Mouse (Mus musculus) embryonic stem cell, embryonic (primary cell): ENCODE measurements around the gene Gramd1c.

ENCODE experiments used
- CTCF ChIA-PET, 4 experiments: fragments of 300-600 bp in 2 of 4; fragments of 350-600 bp in 2 of 4; sonication (Branson Sonifier 250); formaldehyde crosslinking; loops; one replicate each; lab custom pipeline; 2022; ENCODE audit warnings: inconsistent platforms in 2 of 4; lab: Charles Lee
- POLR2A ChIA-PET, 4 experiments: fragments of 300-600 bp in 2 of 4; fragments of 350-600 bp in 2 of 4; sonication (Branson Sonifier 250); formaldehyde crosslinking; loops; one replicate each; lab custom pipeline; 2022; ENCODE audit warnings: antibody characterized with exemption in 4 of 4, inconsistent platforms in 1 of 4; lab: Charles Lee

Gramd1c gene

DNA sequence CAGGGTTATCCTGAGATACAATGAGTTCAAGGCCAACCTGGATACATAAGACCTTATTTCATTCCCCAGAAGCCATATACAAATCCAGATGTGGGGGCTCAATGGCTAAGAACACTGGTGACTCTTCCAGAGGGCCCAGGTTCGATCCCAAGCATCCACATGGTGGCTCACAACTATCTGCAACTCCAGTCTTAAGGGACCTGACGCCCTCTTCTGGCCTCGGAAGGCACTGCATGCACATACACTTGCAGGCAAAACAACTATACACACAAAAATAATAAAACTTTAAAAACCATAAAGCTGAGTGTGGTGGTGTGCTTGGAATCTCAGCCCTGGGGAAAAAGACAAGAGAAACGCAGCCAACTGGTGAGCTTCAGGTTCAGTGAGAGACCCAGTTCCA lies 24.0 kb downstream of the Gramd1c start:
- POLR2A ChIA-PET = interaction anchor here in 1 of 4 experiments (1.3 kb wide), 1 partner anchor 16 kb away, joined by 4 read pairs; no protein-coding TSS in a partner anchor

DNA sequence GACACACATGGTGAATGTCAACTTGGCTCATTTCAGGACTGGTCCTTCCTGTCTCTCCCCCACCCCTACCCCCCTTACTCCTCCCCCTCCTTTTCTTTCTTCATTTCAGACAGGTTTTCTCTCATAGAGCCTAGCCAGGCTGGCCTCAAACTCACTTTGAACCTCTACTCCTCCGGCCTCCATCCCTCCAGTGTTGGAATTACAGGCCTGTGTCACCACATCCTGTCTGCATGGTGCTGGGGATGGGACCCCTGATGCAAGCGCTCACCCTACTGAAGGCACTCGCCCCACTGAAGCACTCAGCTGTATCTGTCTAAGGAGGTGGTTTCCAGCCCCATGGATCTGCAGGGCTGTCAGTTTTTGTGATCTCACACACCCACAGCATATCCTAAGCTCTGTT lies 27.9 kb downstream of the Gramd1c start:
- CTCF ChIA-PET = no interaction called here
- POLR2A ChIA-PET = interaction anchor here in 1 of 4 experiments (0.5 kb wide), 1 partner anchor 336 kb away, joined by 3 read pairs; no protein-coding TSS in a partner anchor

More for the DNA sequence above, 24.0 kb downstream of the Gramd1c start:
- CTCF ChIA-PET = interaction anchor here in 3 of 4 experiments (0.6 to 0.9 kb wide), 4 partner anchors 11 to 146 kb away, joined by 3 to 8 read pairs (median 6); no protein-coding TSS in a partner anchor

DNA sequence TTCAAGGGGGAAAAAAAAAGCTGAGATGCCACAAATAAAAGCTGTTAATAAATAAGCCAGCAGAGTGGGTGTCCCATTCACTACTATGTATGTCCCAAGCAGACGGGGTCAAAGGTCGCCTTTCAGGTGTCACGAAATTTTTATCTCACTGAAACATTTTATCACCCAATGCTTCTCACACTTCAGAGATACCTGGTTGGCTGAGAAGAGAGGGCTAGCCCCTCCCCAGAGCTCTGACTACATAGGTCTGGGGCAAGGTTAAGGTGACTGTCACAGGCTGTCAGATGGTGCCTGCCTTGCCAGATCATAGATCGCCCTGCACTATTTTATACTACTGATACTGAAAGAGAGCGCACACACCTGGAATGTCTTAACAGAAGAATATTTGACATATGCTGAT lies 29.8 kb downstream of the Gramd1c start:
- POLR2A ChIA-PET = interaction anchor here in 1 of 4 experiments (0.6 kb wide), 1 partner anchor 20 kb away, joined by 3 read pairs; no protein-coding TSS in a partner anchor
- CTCF ChIA-PET = interaction anchor here in 1 of 4 experiments (1.4 kb wide), 1 partner anchor 26 kb away, joined by 3 read pairs; no protein-coding TSS in a partner anchor

DNA sequence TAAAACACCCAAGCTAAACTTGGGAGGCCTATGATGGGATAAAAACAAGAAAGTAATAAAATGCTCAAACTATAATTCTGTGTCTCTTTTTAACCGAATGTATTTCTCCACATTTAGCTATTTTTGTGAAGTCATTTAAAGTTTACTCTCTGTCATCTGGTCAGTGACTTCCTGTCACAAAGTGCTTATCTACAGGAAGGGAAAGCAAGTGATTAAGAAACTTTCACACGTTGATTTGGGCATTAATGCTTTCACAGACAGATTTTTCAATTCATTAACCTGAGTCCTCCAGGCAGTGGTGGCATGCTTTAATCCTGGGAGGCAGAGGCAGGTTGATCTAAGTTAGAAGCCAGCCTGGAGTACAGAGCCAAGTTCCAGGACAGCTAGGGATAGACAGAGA lies 33.9 kb downstream of the Gramd1c start:
- CTCF ChIA-PET = interaction anchor here in 1 of 4 experiments (0.6 kb wide), 1 partner anchor 25 kb away, joined by 4 read pairs; no protein-coding TSS in a partner anchor
- POLR2A ChIA-PET = interaction anchor here in 2 of 4 experiments (0.6 kb wide), 2 partner anchors 110 to 118 kb away, joined by 3 to 4 read pairs; partner anchors contain the start of genes Atp6v1a (in 1 of the 2) and Naa50 (in 1 of the 2)

DNA sequence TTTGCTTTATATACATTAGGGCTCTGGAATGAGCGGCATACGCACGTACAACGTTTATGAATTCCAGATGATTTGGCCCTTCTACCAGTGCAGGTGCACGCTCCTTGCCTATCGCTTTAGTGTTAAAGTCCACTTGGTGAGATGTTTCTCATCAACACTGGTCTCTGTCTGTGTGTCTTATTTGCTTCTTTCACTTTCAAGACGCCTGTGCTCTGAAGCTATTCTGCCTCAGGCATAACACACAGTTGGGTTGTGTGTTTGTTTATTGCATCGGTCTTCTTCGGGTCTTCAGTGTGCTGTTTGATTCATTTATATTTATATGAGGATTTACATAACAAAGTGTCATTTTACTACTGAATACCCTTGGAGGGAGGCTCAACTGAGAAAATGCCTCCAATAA lies 36.3 kb downstream of the Gramd1c start:
- ChIA-PET POLR2A (no interaction called here), CTCF (no interaction called here)

DNA sequence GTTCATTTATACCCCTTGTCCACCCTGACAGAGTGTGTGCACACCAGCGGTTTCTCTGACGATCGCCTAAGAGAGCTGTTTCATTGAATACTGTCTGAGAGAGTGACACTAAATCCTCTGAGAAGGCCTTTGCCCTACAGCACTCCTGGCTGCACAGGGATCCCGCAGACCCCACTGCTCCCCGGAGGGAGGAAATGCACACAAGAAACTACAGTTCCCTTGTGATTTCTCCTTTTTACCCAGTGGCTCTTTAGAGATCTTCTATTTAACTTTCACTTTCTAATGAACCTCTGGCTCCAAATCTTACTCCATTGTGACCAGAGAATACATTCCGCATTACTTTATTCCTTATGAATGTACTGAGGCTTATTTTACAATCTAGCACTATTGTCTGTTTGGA lies 36.9 kb downstream of the Gramd1c start:
- ChIA-PET POLR2A (no interaction called here), CTCF (no interaction called here)

DNA sequence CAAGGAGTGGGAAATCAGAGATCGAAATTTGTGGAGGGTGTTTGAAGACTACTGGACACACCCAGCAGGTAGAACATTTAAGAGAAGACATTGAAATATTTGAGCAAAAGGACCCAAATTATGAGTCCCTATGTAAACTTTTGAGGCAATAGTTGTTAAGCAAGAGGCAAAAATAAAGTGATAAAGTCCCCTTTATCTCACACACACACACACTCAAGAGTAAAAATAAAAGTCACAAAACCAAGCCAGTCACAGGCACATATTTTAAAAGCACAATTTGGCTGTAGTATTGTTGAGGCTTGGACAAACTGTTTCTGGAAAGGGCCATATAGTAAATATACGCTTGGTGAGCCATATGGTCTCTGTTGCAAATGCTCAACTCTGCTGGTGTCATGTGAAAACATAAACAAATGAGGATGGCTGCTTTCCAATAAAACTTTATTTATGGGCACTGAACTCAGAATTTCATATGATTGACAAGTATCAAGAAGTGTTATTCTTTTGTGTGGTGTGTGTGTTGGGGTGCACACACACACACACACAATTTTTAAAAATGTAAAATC lies 44.1 kb downstream of the Gramd1c start:
- ChIA-PET POLR2A (interaction anchor here in 1 of 4 experiments (0.5 to 0.8 kb wide), 2 partner anchors 13 to 67 kb away, joined by 3 read pairs; no protein-coding TSS in a partner anchor), CTCF (interaction anchor here in 2 of 4 experiments (0.9 to 1.1 kb wide), 2 partner anchors 8 to 40 kb away, joined by 3 to 4 read pairs; no protein-coding TSS in a partner anchor)

DNA sequence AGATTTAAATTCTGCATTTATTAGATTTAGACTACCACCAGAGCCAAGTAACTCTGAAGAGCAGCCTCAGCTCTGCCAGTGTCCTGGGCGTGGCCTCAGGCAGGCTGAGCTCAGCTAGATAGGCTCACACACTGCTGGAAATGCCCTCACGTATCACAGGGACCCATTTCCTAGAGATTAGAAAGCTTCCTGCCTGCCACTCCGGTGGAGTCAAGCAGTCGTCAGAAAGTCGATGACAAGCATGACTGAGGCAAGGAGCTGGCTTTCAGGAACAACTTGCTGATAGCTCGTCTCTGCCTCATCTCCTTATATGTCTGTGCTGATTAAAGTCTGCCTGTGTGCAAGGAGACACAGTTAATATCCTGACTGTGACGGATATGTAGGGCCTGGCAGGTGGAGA lies 44.8 kb downstream of the Gramd1c start:
- POLR2A ChIA-PET = interaction anchor here in 1 of 4 experiments (0.5 kb wide), 1 partner anchor 66 kb away, joined by 3 read pairs; no protein-coding TSS in a partner anchor
- CTCF ChIA-PET = interaction anchor here in 2 of 4 experiments (0.6 to 1.1 kb wide), 3 partner anchors 41 to 1479 kb away, joined by 3 read pairs; no protein-coding TSS in a partner anchor

DNA sequence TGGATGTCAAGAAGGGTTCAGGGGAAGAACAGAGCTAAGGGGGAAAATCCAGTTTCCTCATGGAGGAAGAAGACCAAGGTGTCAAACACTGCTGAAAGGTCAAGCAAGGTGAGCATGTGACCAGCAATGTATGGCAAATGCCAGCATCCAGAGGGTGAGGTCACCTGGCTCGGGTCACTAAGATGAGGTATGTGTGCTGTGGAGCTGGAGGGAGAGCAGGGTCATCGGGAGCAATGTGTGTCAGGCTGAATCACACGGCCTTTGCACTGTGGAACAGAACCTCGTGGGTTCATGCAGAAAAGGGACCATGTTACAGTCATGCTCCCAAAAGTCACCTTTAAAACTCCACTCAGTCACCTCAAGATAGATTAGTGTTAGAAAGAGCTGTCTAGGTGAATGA lies 45.4 kb downstream of the Gramd1c start:
- ChIA-PET CTCF (interaction anchor here in 1 of 4 experiments (1.1 kb wide), 1 partner anchor 41 kb away, joined by 3 read pairs; no protein-coding TSS in a partner anchor), POLR2A (no interaction called here)

DNA sequence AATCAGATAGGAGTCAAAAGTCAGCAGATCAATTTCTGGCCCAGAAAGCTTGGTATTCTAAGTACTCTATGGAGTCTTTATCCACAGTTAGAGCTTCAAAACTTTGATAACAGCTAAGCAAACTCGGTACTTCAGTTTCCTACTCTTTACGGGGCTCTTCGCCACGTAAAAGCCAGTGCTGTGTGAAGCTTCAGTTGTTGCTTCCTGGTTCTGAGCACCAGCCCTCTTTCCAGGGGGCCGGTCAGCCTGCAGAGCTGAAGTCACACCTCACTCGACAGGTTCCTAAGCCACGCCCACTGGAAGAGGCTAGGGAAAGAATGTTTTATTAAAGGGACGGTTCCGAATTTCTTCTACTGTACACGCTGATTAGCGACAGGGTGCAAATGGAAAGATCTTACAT lies 47.0 kb downstream of the Gramd1c start:
- ChIA-PET POLR2A (interaction anchor here in 2 of 4 experiments (0.9 to 1.1 kb wide), 2 partner anchors 127 kb away, joined by 3 to 4 read pairs; partner anchors contain the start of gene Ccdc191 (in 1 of the 2)), CTCF (interaction anchor here in 1 of 4 experiments (1.3 kb wide), 1 partner anchor 43 kb away, joined by 3 read pairs; no protein-coding TSS in a partner anchor)

DNA sequence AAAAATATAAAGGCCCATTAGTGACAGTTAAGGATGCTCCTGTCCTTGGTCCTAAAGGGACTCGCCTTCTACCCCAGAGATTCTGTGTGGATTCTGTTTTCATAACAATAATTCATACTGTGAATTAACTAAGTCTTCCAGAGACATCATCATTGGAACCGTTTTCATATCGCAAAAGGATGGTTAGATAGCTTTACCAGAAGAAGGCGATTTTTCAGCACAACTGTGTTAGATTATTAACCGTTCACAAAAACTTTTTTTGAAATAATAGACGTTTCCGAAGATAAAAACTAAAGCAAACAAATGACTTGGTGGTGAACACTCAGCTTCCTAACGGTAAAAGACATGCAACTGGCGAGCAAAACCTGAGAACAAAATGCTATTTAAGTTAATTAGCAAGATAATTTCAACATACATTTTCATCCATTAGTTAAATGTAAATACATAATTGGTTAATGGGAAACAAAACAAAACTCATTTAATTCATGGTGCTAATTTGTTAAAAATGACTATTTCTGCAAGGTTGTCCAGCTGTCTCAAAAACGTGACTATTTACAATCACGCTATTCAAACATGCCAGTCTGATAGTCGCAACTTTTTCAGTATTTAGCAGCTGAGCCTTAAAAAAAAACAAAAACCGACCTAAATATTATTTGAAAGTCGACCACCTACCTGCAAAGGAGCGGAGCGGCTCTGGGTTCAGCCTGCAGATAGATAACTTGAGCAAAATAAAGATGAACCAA lies 47.6 kb downstream of the Gramd1c start:
- ChIA-PET POLR2A (interaction anchor here in 2 of 4 experiments (0.9 to 1.1 kb wide), 2 partner anchors 126 to 127 kb away, joined by 3 to 4 read pairs; partner anchors contain the start of gene Ccdc191 (in 1 of the 2)), CTCF (interaction anchor here in 1 of 4 experiments (1.3 kb wide), 1 partner anchor 43 kb away, joined by 3 read pairs; no protein-coding TSS in a partner anchor)

DNA sequence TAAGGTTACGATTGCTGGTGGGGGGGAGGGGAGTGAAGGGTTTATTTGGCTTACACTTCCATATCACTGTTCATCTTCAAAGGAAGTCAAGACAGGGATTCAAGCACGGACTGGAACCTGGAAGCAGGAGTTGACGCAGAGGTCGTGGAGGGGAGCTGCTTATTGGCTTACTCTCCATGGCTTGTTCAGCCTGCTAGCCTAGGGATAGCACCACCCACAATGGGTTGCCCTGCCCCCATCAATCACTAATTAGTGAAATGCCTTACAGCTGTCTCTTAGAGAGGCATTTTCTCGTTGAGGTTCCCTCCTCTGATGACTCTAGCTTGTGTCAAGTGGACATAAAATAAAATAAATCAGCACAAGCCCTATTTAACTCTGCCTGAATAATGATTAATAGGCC lies 52.1 kb downstream of the Gramd1c start:
- ChIA-PET POLR2A (interaction anchor here in 2 of 4 experiments (1.1 to 1.4 kb wide), 2 partner anchors 14 to 26 kb away, joined by 3 to 4 read pairs; no protein-coding TSS in a partner anchor), CTCF (interaction anchor here in 1 of 4 experiments (0.6 kb wide), 1 partner anchor 9 kb away, joined by 4 read pairs; no protein-coding TSS in a partner anchor)

DNA sequence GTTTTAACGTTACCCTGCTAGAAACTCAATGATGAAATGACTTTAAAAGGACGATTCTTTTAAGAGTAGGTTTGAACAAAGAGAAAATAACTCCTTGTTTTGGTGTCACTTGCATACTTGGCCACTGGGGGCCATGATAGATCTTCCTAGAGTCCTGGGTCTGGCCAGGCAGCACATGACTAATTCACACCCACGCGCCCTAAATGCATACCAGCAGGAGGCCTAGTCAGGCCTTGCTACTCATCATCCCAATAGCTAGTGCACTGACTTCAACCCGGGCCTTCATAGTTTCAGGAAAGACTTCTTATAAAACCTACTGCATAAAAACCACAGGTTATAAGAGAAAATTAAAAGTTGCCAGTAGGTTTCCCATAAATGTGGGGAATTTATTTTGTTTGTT lies 61.1 kb downstream of the Gramd1c start:
- ChIA-PET CTCF (interaction anchor here in 2 of 4 experiments (0.5 to 1.2 kb wide), 3 partner anchors 12 to 95 kb away, joined by 3 read pairs; no protein-coding TSS in a partner anchor), POLR2A (no interaction called here)

DNA sequence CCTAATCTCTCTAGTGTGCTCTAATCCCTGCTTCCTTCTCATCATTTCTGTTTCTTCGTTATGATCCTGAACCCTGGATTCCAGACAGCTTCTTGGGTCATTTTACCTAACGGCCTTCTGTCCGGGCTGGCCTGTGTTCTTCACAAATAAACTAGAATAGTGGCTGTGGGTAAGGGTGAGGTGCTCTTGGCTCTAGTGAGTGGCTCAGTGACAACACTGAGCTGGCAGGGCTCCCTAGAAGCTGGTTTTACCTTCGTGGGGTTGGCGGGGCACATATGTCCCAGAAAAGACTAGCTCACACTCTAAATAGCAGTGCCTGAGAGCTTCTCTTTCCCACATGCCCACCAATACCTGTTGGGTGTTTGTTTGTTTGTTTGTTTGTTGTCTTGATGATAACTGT lies 63.6 kb downstream of the Gramd1c start:
- CTCF ChIA-PET = no interaction called here

DNA sequence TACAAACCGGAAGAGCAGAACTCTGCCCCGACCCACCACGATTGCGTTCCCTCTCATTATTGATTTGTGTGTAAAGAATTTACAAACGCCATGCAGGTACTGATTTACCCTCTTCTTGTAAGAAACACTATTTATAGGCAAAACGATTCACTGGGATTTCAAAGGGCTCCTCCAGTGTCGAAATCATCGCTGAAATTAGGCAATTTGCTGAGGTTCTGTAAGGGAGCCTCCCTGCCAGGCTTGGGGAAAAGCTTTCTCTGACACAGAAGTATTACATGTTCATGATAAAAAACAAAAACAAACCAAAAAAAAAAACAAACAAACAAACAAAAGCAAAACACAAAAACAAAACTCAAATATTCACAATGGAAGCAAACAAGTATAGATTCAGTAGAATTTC lies 64.0 kb downstream of the Gramd1c start:
- CTCF ChIA-PET = no interaction called here
- POLR2A ChIA-PET = no interaction called here

More for the DNA sequence above, 63.6 kb downstream of the Gramd1c start:
- POLR2A ChIA-PET = no interaction called here

DNA sequence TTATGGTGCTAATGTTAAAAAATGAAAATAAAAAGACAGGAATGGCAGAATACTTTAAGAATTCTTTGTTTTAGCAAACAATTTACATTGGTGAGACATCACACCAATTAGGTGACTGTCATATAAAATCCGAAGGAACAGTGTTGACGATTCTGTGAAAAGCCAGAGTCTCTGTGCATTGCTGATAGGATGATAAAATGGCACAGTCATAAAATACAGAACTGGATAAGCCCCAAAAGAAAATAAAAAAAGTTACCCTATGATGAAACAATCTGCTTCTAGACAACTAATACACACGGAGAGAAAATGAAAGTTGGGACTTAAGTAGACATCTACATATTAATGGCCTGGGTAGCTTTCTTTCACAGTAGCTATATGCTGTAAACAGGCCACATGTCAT lies 68.5 kb downstream of the Gramd1c start:
- ChIA-PET CTCF (no interaction called here), POLR2A (no interaction called here)

DNA sequence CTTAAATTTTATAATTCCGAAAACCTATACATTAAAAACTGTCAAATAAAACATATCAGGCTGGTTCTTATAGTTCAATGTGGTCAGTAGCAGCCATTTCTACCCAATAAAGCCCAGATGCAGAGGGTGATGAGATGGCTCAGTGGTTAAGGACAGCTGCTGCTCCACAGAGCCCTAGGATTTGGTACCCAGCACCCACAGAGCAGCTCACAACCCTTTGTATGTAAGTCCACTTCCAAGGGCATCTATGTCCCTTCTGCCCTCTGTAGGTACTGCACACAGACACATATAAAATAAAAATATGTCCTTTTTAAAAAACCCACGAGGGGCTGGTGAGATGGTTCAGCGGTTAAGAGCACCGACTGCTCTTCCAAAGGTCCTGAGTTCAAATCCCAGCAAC lies 76.8 kb downstream of the Gramd1c start:
- CTCF ChIA-PET = no interaction called here
- POLR2A ChIA-PET = no interaction called here

DNA sequence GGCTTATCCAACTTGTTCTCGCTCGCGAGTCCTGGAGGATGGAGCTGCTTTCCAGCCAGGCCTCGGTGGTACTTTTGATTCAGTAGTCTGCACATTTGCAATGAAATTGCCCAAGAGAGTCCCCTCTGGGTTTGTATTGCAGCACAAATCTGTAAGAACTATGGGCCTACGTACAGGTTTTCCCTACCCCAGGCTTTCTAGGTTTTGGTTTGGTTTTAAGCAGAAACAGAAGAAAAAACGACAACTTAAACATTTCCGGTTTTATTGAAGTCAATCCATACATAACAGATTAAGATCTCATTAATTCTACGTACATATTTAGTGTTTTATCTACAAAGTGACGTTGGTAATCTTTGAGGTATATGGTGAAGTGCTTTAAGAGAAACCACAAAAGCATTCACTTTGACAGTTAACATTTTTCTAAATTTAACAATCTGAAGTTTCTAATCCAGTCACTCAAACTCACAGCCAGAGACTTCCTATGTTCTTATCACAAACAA lies 83.0 kb downstream of the Gramd1c start:
- ChIA-PET CTCF (no interaction called here), POLR2A (no interaction called here)
